Mouse (Mus musculus) forebrain, embryonic 14.5 days (tissue): ENCODE measurements at regions not wholly inside any gene's neighbourhood (a gene's known extent, or its start where the extent isn't known, plus 50 kb on each side); places are given as distances from the start of the nearest gene placed in this dataset.

ENCODE experiments used
- ATAC-seq: fragments of 200-750 bp; cut with Nextera tagmentation; 2 replicates; pipeline ENCODE4 v1.8.0; 2017; ENCODE audit warnings: mild to moderate bottlenecking, moderate library complexity
- DNase-seq: peaks from one replicate; pipeline ENCODE4 v3.0.0-alpha.2; 2015; ENCODE audit warnings: low spot score
- H3K27ac ChIP-seq: fragments of 300-500 bp; sonication (generic); 2 replicates; pipeline ENCODE4 v1.5.1; 2014; ENCODE audit warnings: low read depth, mild to moderate bottlenecking, control low read depth, low read length, moderate library complexity
- H3K27me3 ChIP-seq: fragments of 300-500 bp; sonication (generic); replicated peaks from 2 replicates; pipeline ENCODE4 v1.6.1; 2014; ENCODE audit warnings: low read length, control low read depth, mixed read lengths; ENCODE audit not compliant: control insufficient read depth, insufficient read depth
- H3K36me3 ChIP-seq: fragments of 300-500 bp; sonication (generic); 2 replicates; pipeline ENCODE4 v1.6.1; 2014; ENCODE audit warnings: low read length, control low read depth; ENCODE audit not compliant: control insufficient read depth, insufficient read depth
- H3K4me1 ChIP-seq: fragments of 300-500 bp; sonication (generic); 2 replicates; pipeline ENCODE4 v1.6.1; 2014; ENCODE audit warnings: antibody characterized with exemption, low read length, control low read depth; ENCODE audit not compliant: control insufficient read depth, insufficient read depth
- H3K4me2 ChIP-seq: fragments of 300-500 bp; sonication (generic); 2 replicates; pipeline ENCODE4 v1.6.1; 2014; ENCODE audit warnings: mild to moderate bottlenecking, control low read depth, low read length
- H3K4me3 ChIP-seq: fragments of 300-500 bp; sonication (generic); 2 replicates; pipeline ENCODE4 v1.5.1; 2014; ENCODE audit warnings: low read depth, low read length, control low read depth
- H3K9ac ChIP-seq: fragments of 300-500 bp; sonication (generic); 2 replicates; pipeline ENCODE4 v1.6.1; 2014; ENCODE audit warnings: mild to moderate bottlenecking, low read length, control low read depth, moderate library complexity
- H3K9me3 ChIP-seq: fragments of 300-500 bp; sonication (generic); replicated peaks from 2 replicates; pipeline ENCODE4 v1.6.1; 2016; ENCODE audit warnings: low read length, control low read depth, mixed read lengths; ENCODE audit not compliant: control insufficient read depth
- WGBS: fragments of 180-500 bp; shearing (Covaris S2); extraction: QIAGEN DNeasy Blood & Tissue Kit; methylation state at CpG from one replicate; pipeline ENCODE4 v1.1.7; 2014; 5-methylcytosine and 5-hydroxymethylcytosine counted together

DNA sequence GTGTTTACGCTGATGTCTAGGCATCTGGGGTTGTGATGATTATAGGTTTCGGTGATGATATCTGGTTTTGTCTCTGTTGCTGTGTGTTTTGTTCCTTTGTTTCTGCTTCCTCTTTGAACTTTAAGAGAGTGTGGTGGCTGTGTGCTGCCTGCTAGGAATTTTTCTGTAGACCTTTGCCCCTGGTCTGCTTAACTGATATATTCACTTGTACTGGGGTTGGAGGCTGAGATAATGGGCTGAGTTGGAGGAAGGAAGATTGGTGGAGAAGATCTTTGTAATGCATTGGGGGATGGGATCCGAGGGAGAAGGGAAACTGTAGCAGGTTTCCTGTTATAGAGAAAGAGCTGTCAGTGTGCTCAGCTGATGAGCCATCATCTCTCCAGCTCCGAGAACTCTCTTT lies 55.8 kb downstream of the Mid1ip1 start:
- Histone ChIP-seq H3K36me3 (no peaks in the 10 kb centered on the region), H3K9ac (no peak overlapping the region), H3K4me2 (no peak overlapping the region), H3K4me1 (no peaks in the 10 kb centered on the region), H3K4me3 (no peak overlapping the region), H3K27ac (no peak overlapping the region), H3K27me3 (no peaks in the 10 kb centered on the region), H3K9me3 (no peaks in the 10 kb centered on the region)
- ATAC-seq (no peak), DNase-seq (no peak)
- 74% methylated on average over 4 of the region's 4 CpGs for WGBS

- 61% methylated on average over 8 of the region's 8 CpGs for WGBS
- no peaks in the 10 kb centered on the region for H3K36me3 ChIP-seq
Observed at GRCm38 (mm10) chrX:10775714-10776515, 61.1 kb downstream of the Mid1ip1 start.

DNA sequence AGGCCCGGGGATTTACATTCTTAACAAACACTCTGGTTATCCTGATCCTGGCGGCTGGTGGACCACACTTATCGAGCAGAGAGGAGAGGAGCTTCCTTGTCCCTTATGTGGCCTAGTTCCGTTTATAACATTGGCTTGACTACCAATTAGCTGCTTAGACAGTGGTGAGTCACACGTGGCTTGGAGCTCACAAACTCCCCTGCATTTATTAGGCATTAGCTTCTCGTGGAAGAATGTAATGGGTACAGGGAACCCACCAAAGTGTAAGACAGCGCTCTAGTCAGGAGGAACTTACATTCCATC lies 61.7 kb downstream of the Mid1ip1 start:
- DNase-seq, result no peak
- Histone ChIP-seq H3K27me3 (no peaks in the 10 kb centered on the region), H3K27ac (no peak overlapping the region), H3K9ac (no peak overlapping the region), H3K4me1 (no peaks in the 10 kb centered on the region), H3K4me2 (no peak overlapping the region), H3K36me3 (no peaks in the 10 kb centered on the region), H3K9me3 (no peaks in the 10 kb centered on the region), H3K4me3 (no peak overlapping the region)
- WGBS, result 45% methylated on average over 7 of the region's 7 CpGs
- no peak for ATAC-seq

More at GRCm38 (mm10) chrX:10775714-10776515, 61.1 kb downstream of the Mid1ip1 start:
- Histone ChIP-seq H3K4me1 (no peaks in the 10 kb centered on the region), H3K27me3 (no peaks in the 10 kb centered on the region), H3K4me3 (no peak overlapping the region), H3K4me2 (no peak overlapping the region), H3K27ac (no peak overlapping the region), H3K9me3 (no peaks in the 10 kb centered on the region), H3K9ac (no peak overlapping the region)
- ATAC-seq (no peak), DNase-seq (peak; percentile 10)

- ATAC-seq (no peak), DNase-seq (no peak)
- Histone ChIP-seq H3K9me3 (no peaks in the 10 kb centered on the region), H3K4me1 (no peaks in the 10 kb centered on the region), H3K27ac (no peak overlapping the region), H3K9ac (no peak overlapping the region), H3K27me3 (no peaks in the 10 kb centered on the region), H3K36me3 (no peaks in the 10 kb centered on the region), H3K4me3 (no peak overlapping the region), H3K4me2 (no peak overlapping the region)
- WGBS, result 83% methylated on average over 2 of the region's 2 CpGs
Observed at GRCm38 (mm10) chrX:10778014-10778413, 63.2 kb downstream of the Mid1ip1 start.

GRCm38 (mm10) chrX:10786359-10786758 lies 71.5 kb downstream of the Mid1ip1 start:
- no peaks in the 10 kb centered on the region for H3K9me3 ChIP-seq
- DNase-seq (no peak), ATAC-seq (no peak)
- H3K4me1 ChIP-seq, result no peaks in the 10 kb centered on the region
- WGBS, result 72% methylated on average over 3 of the region's 3 CpGs
- no peaks in the 10 kb centered on the region for H3K36me3 ChIP-seq
- H3K4me3 ChIP-seq, result no peak overlapping the region
- H3K27me3 ChIP-seq, result no peaks in the 10 kb centered on the region
- H3K4me2 ChIP-seq, result no peak overlapping the region
- no peak overlapping the region for H3K9ac ChIP-seq
- no peak overlapping the region for H3K27ac ChIP-seq

- Histone ChIP-seq H3K9me3 (no peaks in the 10 kb centered on the region), H3K9ac (no peak overlapping the region), H3K4me1 (no peaks in the 10 kb centered on the region), H3K4me2 (no peak overlapping the region), H3K27me3 (no peaks in the 10 kb centered on the region), H3K4me3 (no peak overlapping the region), H3K36me3 (no peaks in the 10 kb centered on the region), H3K27ac (no peak overlapping the region)
- ATAC-seq (no peak), DNase-seq (no peak)
- WGBS, result 83% methylated on average over 2 of the region's 2 CpGs
Observed at GRCm38 (mm10) chrX:10787057-10787456, 72.2 kb downstream of the Mid1ip1 start.

DNA sequence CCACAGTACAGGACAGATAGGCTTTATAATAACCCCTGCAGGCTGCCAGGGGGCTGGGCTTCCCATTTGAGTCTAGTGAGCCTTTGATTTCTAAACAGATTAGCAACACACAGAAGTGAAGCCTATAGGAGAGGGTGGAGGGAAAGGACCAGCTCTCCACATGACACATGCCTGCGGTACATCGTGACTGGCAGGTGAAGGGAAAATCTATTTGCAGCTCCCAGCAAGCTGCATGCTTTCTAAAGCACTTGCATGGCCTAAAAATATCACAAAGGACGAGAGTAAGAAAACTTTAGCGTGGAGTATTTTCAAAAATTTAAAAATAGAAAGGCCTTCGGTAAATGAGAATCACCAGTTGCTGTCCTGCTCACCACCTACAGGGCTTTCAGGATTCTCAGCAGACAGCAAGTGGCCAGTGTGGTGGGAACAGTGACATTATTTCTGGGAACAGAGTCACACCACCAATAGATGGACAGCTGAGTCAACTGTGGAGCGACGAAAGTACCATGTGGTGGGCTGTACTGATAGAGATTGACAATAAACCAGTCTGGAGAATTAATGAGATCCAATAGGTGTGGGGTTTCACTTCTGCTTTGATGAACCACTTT lies 105.6 kb downstream of the Mid1ip1 start:
- ATAC-seq (no peak), DNase-seq (no peak)

DNA sequence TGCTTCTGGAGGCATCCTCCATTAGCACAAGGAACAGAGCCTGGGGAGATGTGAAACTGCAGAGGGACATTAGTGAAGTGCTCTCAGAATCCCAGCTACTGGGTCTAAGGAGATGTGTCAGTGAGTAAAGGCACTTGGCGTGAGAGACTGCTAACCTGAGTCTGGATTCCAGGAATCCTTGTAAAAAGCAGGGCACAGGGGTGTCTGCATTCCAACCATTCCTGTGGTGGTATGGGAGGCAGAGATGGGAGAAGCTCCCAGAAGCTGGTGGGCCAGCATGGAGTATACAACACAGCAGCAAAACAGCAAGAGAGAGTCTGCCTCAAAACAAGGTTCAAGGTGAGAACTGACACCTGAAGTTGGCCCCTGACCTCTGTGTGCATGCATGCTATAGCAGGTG lies 118.9 kb downstream of the Mid1ip1 start:
- Histone ChIP-seq H3K9ac (no peak overlapping the region), H3K9me3 (no peaks in the 10 kb centered on the region), H3K36me3 (no peaks in the 10 kb centered on the region), H3K4me1 (no peaks in the 10 kb centered on the region), H3K27me3 (no peaks in the 10 kb centered on the region), H3K27ac (no peak overlapping the region), H3K4me2 (no peak overlapping the region), H3K4me3 (no peak overlapping the region)
- WGBS, result 77% methylated on average over 1 of the region's 1 CpGs
- ATAC-seq, result no peak
- no peak for DNase-seq

More for the DNA sequence above, 105.6 kb downstream of the Mid1ip1 start:
- Histone ChIP-seq H3K36me3 (no peaks in the 10 kb centered on the region), H3K27ac (no peak overlapping the region), H3K4me3 (no peak overlapping the region), H3K27me3 (no peaks in the 10 kb centered on the region), H3K4me1 (no peaks in the 10 kb centered on the region), H3K4me2 (no peak overlapping the region), H3K9ac (no peak overlapping the region), H3K9me3 (no peaks in the 10 kb centered on the region)
- WGBS, result 66% methylated on average over 7 of the region's 7 CpGs

DNA sequence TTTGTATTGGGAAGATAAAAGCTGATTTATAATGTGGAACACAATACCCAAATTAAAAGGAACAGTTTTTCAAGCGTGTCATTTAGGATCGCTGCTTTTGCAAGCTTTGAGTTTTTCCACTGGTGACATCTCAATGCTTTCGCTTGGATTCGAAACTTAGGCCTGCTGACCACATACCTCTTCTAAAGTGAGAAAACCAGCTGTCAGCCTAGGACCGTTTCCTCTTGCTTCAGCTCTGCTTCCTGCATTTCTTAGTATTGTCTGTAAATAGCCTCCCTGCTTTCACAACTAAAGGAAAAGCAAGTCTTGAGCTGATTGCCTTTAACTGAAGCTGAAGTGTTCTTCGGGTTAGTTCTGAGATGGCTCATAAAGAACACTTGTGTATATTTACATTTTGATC lies 142.3 kb downstream of the Mid1ip1 start:
- no peaks in the 10 kb centered on the region for H3K9me3 ChIP-seq
- DNase-seq (no peak), ATAC-seq (no peak)
- H3K9ac ChIP-seq, result no peak overlapping the region
- no peak overlapping the region for H3K27ac ChIP-seq
- WGBS, result 75% methylated on average over 6 of the region's 6 CpGs
- H3K4me3 ChIP-seq, result no peak overlapping the region
- no peaks in the 10 kb centered on the region for H3K36me3 ChIP-seq
- H3K4me1 ChIP-seq, result no peaks in the 10 kb centered on the region
- no peaks in the 10 kb centered on the region for H3K27me3 ChIP-seq
- no peak overlapping the region for H3K4me2 ChIP-seq
